Mouse (Mus musculus) kidney, postnatal 25 days (tissue): ENCODE measurements around the gene Tgm1.

Source experiments
- DNase-seq, 2 experiments: peaks; one replicate each; pipeline ENCODE4 v3.0.0; 2021; ENCODE audit warnings: mixed read lengths in 2 of 2

Gene Tgm1

GRCm38 (mm10) chr14:55723433-55723832 lies 9.7 kb upstream of the Tgm1 start:
- DNase-seq = peak in 1 of 2 experiments; percentile 10

- no peak for DNase-seq
These were observed 8.8 kb upstream of the Tgm1 start for GRCm38 (mm10) chr14:55722438-55722945.

GRCm38 (mm10) chr14:55721700-55722437 lies 8.1 kb upstream of the Tgm1 start, which contains the start of gene Rabggta:
Gene Rabggta (minus strand): TSS chr14:55722263.
- DNase-seq = peak; percentile 97 to 98

- peak; percentile 63 to 82 for DNase-seq
These were observed 7.3 kb upstream of the Tgm1 start for GRCm38 (mm10) chr14:55721076-55721475.

- DNase-seq = peak; percentile 14 to 54
These were observed 6.9 kb upstream of the Tgm1 start for GRCm38 (mm10) chr14:55720666-55721065.

- peak in 1 of 2 experiments; percentile 29 for DNase-seq
These were observed 6.0 kb upstream of the Tgm1 start for GRCm38 (mm10) chr14:55719737-55720136.

- peak; percentile 62 to 93 for DNase-seq
These were observed 3.2 kb upstream of the Tgm1 start for GRCm38 (mm10) chr14:55716884-55717283.

- peak; percentile 43 to 84 for DNase-seq
These were observed 2.5 kb upstream of the Tgm1 start for GRCm38 (mm10) chr14:55716271-55716670.

- DNase-seq = peak; percentile 50 to 70
These were observed 1.2 kb upstream of the Tgm1 start for GRCm38 (mm10) chr14:55714893-55715292.

- peak; percentile 77 to 90 for DNase-seq
These were observed 558 bp downstream of the Tgm1 start for GRCm38 (mm10) chr14:55713007-55713728.

- DNase-seq = peak in 1 of 2 experiments; percentile 33
These were observed 1.9 kb downstream of the Tgm1 start for GRCm38 (mm10) chr14:55711786-55712185.

- DNase-seq = no peak
These were observed 4.2 kb downstream of the Tgm1 start for GRCm38 (mm10) chr14:55709509-55709908.

- DNase-seq = peak in 1 of 2 experiments; percentile 33
These were observed 6.3 kb downstream of the Tgm1 start for GRCm38 (mm10) chr14:55707397-55707796.

- DNase-seq = peak in 1 of 2 experiments; percentile 18
These were observed 7.6 kb downstream of the Tgm1 start for GRCm38 (mm10) chr14:55706051-55706600.

GRCm38 (mm10) chr14:55702761-55703160 lies 11.0 kb downstream of the Tgm1 start:
- DNase-seq = peak in 1 of 2 experiments; percentile 22

- peak in 1 of 2 experiments; percentile 45 for DNase-seq
These were observed 12.6 kb downstream of the Tgm1 start for GRCm38 (mm10) chr14:55701131-55701530.

GRCm38 (mm10) chr14:55697226-55697625 lies 16.5 kb downstream of the Tgm1 start:
- DNase-seq = no peak

GRCm38 (mm10) chr14:55689433-55689832 lies 24.3 kb downstream of the Tgm1 start:
- DNase-seq = no peak

GRCm38 (mm10) chr14:55682118-55682493 lies 31.6 kb downstream of the Tgm1 start:
- no peak for DNase-seq

- DNase-seq = peak; percentile 96
These were observed 32.3 kb downstream of the Tgm1 start, which contains the start of gene Tinf2 for GRCm38 (mm10) chr14:55681160-55682117. Gene Tinf2 (minus strand): TSS chr14:55681820.

- DNase-seq = no peak
These were observed 36.1 kb downstream of the Tgm1 start for GRCm38 (mm10) chr14:55677615-55678014.

GRCm38 (mm10) chr14:55672741-55673060 lies 41.0 kb downstream of the Tgm1 start:
- no peak for DNase-seq
